Mouse (Mus musculus) cerebellum, adult 2 months (tissue): ENCODE results near the gene Smyd3.

Source experiments
- CTCF ChIP-seq: fragments of 200-500 bp; IDR thresholded peaks from 2 replicates; pipeline ENCODE4 v1.5.1; 2011; ENCODE audit warnings: low read depth, mild to moderate bottlenecking, control low read depth, low read length, moderate library complexity, borderline replicate concordance; ENCODE audit not compliant: insufficient read depth
- POLR2A ChIP-seq: fragments of 200-500 bp; IDR thresholded peaks from 2 replicates; pipeline ENCODE4 v1.6.1; 2011; ENCODE audit warnings: low read length, control low read depth, borderline replicate concordance; ENCODE audit not compliant: insufficient read depth

GRCm38 (mm10) chr1:179386237-179386975, 131.4 kb downstream of the Smyd3 start:
- TF ChIP-seq CTCF = no peak
- no peak for TF ChIP-seq POLR2A
